In genomic region chr8:48721376-48721775, GRCm38 (mm10) we compare ENCODE assay signal across 6 mouse cellular contexts.
"Had no signal": no experiment of that assay in that cellular context is flagged by ENCODE, and none has a peak within 500 bp of the region (broad histone marks: within the 10 kb centered on the region; RNA-seq: fewer than 3 reads in every experiment).

No protein-coding gene starts in this region.

- DNase-seq: kidney, adult 8-10 months; kidney, postnatal 36 days; liver; liver, embryonic 13.5 days; lung, adult 18-20 months; thymus, postnatal 36 days had no signal
